Mouse (Mus musculus): ENCODE results near the gene Rgs6. TPM values are rescaled to one million over a fixed set of nuclear protein-coding genes. Genes with fewer than 3 reads are reported as not detected.

The Rgs6 gene
- polyA plus RNA-seq, 1 experiment: 0.28 TPM

DNA sequence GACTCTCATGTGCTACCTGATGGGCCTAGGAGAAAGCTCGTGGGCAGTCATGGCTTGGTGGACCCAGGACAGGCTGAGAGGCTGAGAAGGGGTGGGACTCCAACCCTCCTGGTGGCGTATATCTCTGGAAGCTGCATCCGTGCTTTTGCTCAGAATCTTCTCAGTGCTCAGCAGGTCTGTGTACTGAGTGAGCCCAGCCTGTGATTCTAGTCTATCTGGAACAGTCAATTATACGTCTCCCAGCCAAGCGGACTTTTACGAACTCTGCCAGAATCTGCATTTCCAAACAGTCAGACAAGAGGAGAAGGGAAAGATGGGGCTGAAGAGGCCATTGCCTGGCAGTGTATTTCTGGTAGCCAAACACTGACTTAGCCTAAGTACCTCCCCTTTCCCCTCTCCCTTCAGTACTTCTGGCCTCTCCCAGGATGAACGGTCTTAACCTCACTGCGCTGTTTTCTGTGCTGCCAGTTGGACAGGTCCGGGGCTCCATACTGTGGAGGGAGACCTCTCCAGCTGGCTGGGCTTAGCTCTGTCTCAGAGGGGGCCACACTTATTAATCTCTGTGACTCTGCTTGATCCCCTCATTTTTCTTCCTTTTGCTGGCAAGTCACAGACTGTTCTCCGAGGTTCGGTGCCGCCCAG is 110.9 kb downstream of the Rgs6 start:
- Histone ChIP-seq H3K4me3 (ENCODE audit: insufficient read depth, low read length) (no peak overlapping the region), H3K27ac (ENCODE audit: insufficient read depth, low read depth, low read length) (no peak overlapping the region), H3K4me1 (ENCODE audit: control insufficient read depth, insufficient read depth, low read length) (no peaks in the 10 kb centered on the region)
- no peak for TF ChIP-seq CTCF (IDR thresholded peaks at IDR 0.05; ENCODE audit: low read depth, low read length)
- TF ChIP-seq POLR2A (IDR thresholded peaks at IDR 0.05; ENCODE audit: borderline replicate concordance, low read depth, low read length): no peak

DNA sequence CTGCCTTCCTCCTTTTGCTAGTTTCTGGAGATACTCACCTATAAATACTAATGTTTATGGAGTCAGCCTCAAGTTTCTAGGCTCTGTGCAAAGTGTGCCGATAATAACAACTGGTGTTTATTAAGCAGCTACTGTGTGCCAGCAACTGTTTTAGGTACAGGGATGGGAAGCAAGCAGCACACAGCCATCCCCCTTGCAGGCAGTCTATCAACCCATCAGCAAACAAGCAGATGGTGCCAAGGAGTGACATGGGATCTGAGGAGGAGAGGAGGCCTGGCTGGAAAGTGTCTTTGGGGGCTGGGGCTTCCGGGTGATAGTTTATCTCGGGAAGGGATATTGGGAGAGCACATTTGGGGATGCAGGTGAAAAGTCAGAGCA is 111.4 kb downstream of the Rgs6 start:
- no peaks in the 10 kb centered on the region for H3K4me1 ChIP-seq (ENCODE audit: control insufficient read depth, insufficient read depth, low read length)
- H3K4me3 ChIP-seq (ENCODE audit: insufficient read depth, low read length): no peak overlapping the region
- no peak overlapping the region for H3K27ac ChIP-seq (ENCODE audit: insufficient read depth, low read depth, low read length)
- TF ChIP-seq POLR2A (IDR thresholded peaks at IDR 0.05; ENCODE audit: borderline replicate concordance, low read depth, low read length) (no peak), CTCF (IDR thresholded peaks at IDR 0.05; ENCODE audit: low read depth, low read length) (no peak)

DNA sequence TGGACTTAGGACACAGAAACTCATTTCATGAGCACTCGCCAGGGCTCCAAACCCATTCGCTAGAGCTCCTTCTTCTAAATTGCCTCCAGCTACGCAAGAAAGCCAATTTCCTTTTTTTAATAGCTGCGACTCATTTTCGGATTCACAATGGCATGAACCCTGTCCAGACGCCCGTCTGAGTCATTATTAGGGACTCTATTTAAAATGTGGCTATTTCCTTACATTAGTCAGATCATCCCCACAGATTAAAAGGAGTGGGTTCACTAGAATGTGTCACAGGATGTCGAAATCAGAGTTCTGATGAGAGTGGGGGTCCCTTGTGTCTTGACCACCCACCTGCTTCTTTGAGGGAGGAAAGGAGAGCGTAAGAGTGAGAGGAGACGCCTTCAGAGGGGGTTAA is 112.1 kb downstream of the Rgs6 start:
- Histone ChIP-seq H3K4me3 (ENCODE audit: insufficient read depth, low read length) (no peak overlapping the region), H3K27ac (ENCODE audit: insufficient read depth, low read depth, low read length) (no peak overlapping the region), H3K4me1 (ENCODE audit: control insufficient read depth, insufficient read depth, low read length) (no peaks in the 10 kb centered on the region)
- TF ChIP-seq CTCF (IDR thresholded peaks at IDR 0.05; ENCODE audit: low read depth, low read length) (no peak), POLR2A (IDR thresholded peaks at IDR 0.05; ENCODE audit: borderline replicate concordance, low read depth, low read length) (no peak)

DNA sequence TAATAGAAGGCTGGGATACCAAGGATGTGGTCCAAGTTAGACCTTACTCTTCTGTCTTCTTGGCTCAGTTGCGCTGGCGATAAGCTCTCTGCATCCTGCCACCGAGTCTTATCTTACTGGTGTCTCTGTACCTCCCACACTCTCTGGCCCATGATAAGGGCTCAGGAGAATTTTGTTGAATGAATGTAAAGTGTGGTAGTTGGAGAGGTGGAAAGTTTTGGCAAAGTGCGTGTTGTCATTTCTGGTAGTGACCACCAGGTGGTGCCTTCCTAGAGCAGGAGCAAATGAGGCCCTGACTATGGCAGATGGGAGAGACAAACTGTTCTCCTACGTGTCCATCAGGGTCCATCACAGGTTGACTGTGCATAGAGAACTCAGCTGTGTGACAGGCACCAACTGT is 112.7 kb downstream of the Rgs6 start:
- H3K4me3 ChIP-seq (ENCODE audit: insufficient read depth, low read length): no peak overlapping the region
- H3K4me1 ChIP-seq (ENCODE audit: control insufficient read depth, insufficient read depth, low read length): no peaks in the 10 kb centered on the region
- TF ChIP-seq POLR2A (IDR thresholded peaks at IDR 0.05; ENCODE audit: borderline replicate concordance, low read depth, low read length) (no peak), CTCF (IDR thresholded peaks at IDR 0.05; ENCODE audit: low read depth, low read length) (peak; percentile 26; the same call in 1 of the 2 replicates)
- H3K27ac ChIP-seq (ENCODE audit: insufficient read depth, low read depth, low read length): no peak overlapping the region

DNA sequence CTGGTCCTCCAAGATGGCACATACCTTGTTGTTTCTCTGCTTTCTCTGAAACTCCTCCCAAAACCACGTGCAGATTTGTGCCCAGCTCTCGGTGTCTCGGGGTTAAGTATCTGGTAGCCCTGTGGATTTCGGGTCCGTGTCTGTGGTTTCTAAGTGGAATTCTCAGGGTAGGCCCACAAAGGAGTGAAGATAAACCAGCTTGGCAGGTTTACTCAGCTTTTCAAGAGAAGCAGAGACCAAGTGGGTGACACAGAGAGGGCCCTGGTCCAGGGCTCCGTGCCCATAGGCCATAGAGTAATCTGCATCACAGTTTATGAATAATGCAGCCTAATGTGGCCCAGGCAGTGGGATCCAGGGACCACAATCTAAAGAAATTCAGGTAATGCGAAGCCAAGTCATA is 113.3 kb downstream of the Rgs6 start:
- no peak for TF ChIP-seq CTCF (IDR thresholded peaks at IDR 0.05; ENCODE audit: low read depth, low read length)
- no peak for TF ChIP-seq POLR2A (IDR thresholded peaks at IDR 0.05; ENCODE audit: borderline replicate concordance, low read depth, low read length)
- no peak overlapping the region for H3K4me3 ChIP-seq (ENCODE audit: insufficient read depth, low read length)
- H3K4me1 ChIP-seq (ENCODE audit: control insufficient read depth, insufficient read depth, low read length): no peaks in the 10 kb centered on the region
- no peak overlapping the region for H3K27ac ChIP-seq (ENCODE audit: insufficient read depth, low read depth, low read length)

DNA sequence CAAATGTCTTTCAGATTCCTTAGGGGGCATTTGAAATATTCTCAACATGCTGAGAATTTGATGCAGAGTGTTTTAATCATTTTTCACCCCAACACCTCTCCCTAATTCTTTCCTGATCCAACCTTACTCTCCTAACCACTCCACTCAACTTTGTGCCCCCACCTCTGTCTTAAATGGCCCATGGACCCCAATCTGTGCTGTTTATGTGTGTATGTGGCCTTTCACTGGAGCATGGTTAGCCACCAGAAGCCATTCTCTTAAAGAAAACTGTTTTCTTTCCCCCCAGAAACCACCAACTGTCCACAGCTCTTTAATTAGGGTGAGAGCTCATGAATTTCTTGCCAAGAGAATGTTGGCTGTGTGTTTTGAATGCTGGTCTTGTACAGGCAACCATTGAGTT is 122.3 kb downstream of the Rgs6 start:
- Histone ChIP-seq H3K4me3 (ENCODE audit: insufficient read depth, low read length) (no peak overlapping the region), H3K4me1 (ENCODE audit: control insufficient read depth, insufficient read depth, low read length) (no peaks in the 10 kb centered on the region), H3K27ac (ENCODE audit: insufficient read depth, low read depth, low read length) (no peak overlapping the region)
- no peak for TF ChIP-seq POLR2A (IDR thresholded peaks at IDR 0.05; ENCODE audit: borderline replicate concordance, low read depth, low read length)
- TF ChIP-seq CTCF (IDR thresholded peaks at IDR 0.05; ENCODE audit: low read depth, low read length): no peak

DNA sequence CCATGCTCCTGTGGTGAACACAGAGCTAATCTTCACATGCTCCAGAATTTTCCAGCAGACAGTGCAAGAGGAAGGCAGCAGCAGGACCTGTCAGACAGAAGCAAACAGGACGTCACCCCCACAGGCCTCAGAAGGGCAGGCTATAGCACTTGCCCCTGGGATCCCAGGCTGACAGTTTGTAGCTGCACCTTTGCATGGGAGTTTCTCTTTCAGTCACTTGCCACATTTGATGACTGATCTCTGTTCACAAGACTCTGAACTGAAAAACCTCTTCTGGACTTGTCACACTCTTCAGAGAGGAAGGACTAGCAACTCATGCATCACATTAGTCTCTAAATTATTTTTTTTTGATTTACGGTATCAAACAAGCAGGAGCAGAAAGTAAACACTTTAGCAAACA is 126.2 kb downstream of the Rgs6 start:
- TF ChIP-seq POLR2A (IDR thresholded peaks at IDR 0.05; ENCODE audit: borderline replicate concordance, low read depth, low read length) (no peak), CTCF (IDR thresholded peaks at IDR 0.05; ENCODE audit: low read depth, low read length) (no peak)
- Histone ChIP-seq H3K27ac (ENCODE audit: insufficient read depth, low read depth, low read length) (no peak overlapping the region), H3K4me1 (ENCODE audit: control insufficient read depth, insufficient read depth, low read length) (no peaks in the 10 kb centered on the region), H3K4me3 (ENCODE audit: insufficient read depth, low read length) (no peak overlapping the region)

DNA sequence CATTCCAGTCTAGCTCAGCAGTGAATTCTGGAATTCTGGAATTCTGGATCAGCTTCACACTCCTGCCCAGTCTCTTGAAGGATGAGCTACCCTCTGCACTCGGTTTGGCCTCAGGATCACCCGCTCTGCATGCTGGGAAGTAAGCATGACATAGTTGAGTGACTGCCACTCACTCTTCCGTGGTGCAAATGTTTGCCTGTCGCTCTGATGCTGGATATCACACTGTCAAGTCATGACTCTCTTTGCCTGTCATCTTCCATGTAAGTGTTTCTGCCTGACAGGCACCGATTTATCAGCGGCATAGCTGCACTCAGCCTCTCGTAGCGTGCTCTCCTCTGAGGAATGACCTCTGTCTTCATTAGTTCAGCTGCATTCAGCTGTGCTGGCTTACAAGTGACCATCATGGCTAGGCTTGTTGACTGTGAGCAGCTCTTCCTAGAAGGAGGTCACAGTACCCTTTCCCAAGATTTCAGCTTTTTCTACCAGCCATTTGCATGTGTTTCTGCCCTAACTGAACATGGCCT is 135.0 kb downstream of the Rgs6 start:
- no peaks in the 10 kb centered on the region for H3K4me1 ChIP-seq (ENCODE audit: control insufficient read depth, insufficient read depth, low read length)
- no peak for TF ChIP-seq POLR2A (IDR thresholded peaks at IDR 0.05; ENCODE audit: borderline replicate concordance, low read depth, low read length)
- no peak for TF ChIP-seq CTCF (IDR thresholded peaks at IDR 0.05; ENCODE audit: low read depth, low read length)
- no peak overlapping the region for H3K4me3 ChIP-seq (ENCODE audit: insufficient read depth, low read length)
- H3K27ac ChIP-seq (ENCODE audit: insufficient read depth, low read depth, low read length): no peak overlapping the region

DNA sequence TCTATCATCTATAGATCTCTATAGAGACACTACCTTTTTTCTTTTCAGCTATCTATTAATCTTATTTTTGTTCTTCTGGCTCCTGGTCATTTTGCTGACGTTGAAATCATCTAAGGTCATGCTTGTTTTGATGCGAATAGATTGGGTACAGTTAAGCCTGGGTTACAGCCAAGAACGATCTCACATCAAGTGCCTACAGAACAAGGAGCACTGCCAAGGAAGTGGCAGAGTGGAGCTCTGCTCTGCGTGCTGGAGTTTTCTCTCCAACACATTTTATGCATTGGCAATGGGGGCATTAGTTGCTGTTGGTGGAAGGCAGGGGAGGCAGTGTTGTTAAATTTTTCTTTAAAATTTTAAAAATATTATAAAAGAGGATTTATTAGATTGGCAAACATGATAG is 138.2 kb downstream of the Rgs6 start:
- TF ChIP-seq CTCF (IDR thresholded peaks at IDR 0.05; ENCODE audit: low read depth, low read length): no peak
- no peak for TF ChIP-seq POLR2A (IDR thresholded peaks at IDR 0.05; ENCODE audit: borderline replicate concordance, low read depth, low read length)
- no peak overlapping the region for H3K27ac ChIP-seq (ENCODE audit: insufficient read depth, low read depth, low read length)
- no peak overlapping the region for H3K4me3 ChIP-seq (ENCODE audit: insufficient read depth, low read length)
- no peaks in the 10 kb centered on the region for H3K4me1 ChIP-seq (ENCODE audit: control insufficient read depth, insufficient read depth, low read length)

DNA sequence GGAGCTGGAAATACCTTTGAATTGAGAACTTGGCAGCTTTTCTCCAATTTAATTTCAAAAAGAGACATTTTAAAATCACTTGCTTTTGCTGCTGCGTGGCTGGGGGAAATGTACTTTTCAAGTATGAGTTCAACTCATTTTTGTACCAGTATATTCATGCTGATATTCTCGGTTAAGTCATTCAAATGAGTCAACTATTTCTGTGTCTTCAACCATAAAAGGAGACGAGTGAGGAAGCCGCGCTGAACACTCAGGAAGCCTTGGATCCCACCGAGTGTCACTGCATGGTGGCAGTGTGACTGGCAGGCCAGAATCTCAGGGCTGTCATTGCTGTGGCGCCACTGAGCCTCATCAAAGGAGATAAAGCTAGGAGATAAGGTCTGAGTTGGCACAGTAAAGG is 143.5 kb downstream of the Rgs6 start:
- H3K4me3 ChIP-seq (ENCODE audit: insufficient read depth, low read length): no peak overlapping the region
- TF ChIP-seq POLR2A (IDR thresholded peaks at IDR 0.05; ENCODE audit: borderline replicate concordance, low read depth, low read length) (no peak), CTCF (IDR thresholded peaks at IDR 0.05; ENCODE audit: low read depth, low read length) (no peak)
- no peak overlapping the region for H3K27ac ChIP-seq (ENCODE audit: insufficient read depth, low read depth, low read length)
- no peaks in the 10 kb centered on the region for H3K4me1 ChIP-seq (ENCODE audit: control insufficient read depth, insufficient read depth, low read length)

Data from bone marrow macrophage, adult 2 months (primary cell).